Mouse (Mus musculus) kidney, postnatal 4 days (tissue): ENCODE measurements at regions not wholly inside any gene's neighbourhood (a gene's known extent, or its start where the extent isn't known, plus 50 kb on each side); places are given as distances from the start of the nearest gene placed in this dataset.
A peak's percentile ranks its signal among the peaks of the same experiment; 100 is the strongest.

Experiments
- DNase-seq, 2 experiments: peaks; one replicate each; pipeline ENCODE4 v3.0.0; 2021; ENCODE audit warnings: mixed read lengths in 2 of 2

- no peak for DNase-seq
Observed at GRCm38 (mm10) chr10:37694041-37694690, 555.4 kb upstream of the Marcks start.

GRCm38 (mm10) chr10:37692851-37693250, 554.1 kb upstream of the Marcks start:
- DNase-seq = no peak

GRCm38 (mm10) chr10:37691939-37692338, 553.2 kb upstream of the Marcks start:
- no peak for DNase-seq

- no peak for DNase-seq
Observed at GRCm38 (mm10) chr10:37683101-37683500, 544.4 kb upstream of the Marcks start.

GRCm38 (mm10) chr10:37680601-37681000, 541.9 kb upstream of the Marcks start:
- no peak for DNase-seq

GRCm38 (mm10) chr10:37677826-37678225, 539.1 kb upstream of the Marcks start:
- no peak for DNase-seq

GRCm38 (mm10) chr10:37668827-37669226, 530.1 kb upstream of the Marcks start:
- no peak for DNase-seq

- DNase-seq = no peak
Observed at GRCm38 (mm10) chr10:37667031-37667745, 528.5 kb upstream of the Marcks start.

- no peak for DNase-seq
Observed at GRCm38 (mm10) chr10:37666535-37666934, 527.8 kb upstream of the Marcks start.

GRCm38 (mm10) chr10:37637001-37637562, 498.4 kb upstream of the Marcks start:
- DNase-seq = peak; percentile 27 to 31

- no peak for DNase-seq
Observed at GRCm38 (mm10) chr10:37636421-37636820, 497.7 kb upstream of the Marcks start.

GRCm38 (mm10) chr10:37630403-37630802, 491.7 kb upstream of the Marcks start:
- no peak for DNase-seq

GRCm38 (mm10) chr10:37627900-37628299, 489.2 kb upstream of the Marcks start:
- no peak for DNase-seq

GRCm38 (mm10) chr10:37626758-37627201, 488.1 kb upstream of the Marcks start:
- DNase-seq = no peak

GRCm38 (mm10) chr10:37625972-37626757, 487.4 kb upstream of the Marcks start:
- no peak for DNase-seq

- DNase-seq = no peak
Observed at GRCm38 (mm10) chr10:37623041-37623440, 484.3 kb upstream of the Marcks start.

- no peak for DNase-seq
Observed at GRCm38 (mm10) chr10:37618606-37619005, 479.9 kb upstream of the Marcks start.

GRCm38 (mm10) chr10:37617708-37618300, 479.1 kb upstream of the Marcks start:
- peak in 1 of 2 experiments; percentile 3 for DNase-seq

GRCm38 (mm10) chr10:37615926-37616691, 477.4 kb upstream of the Marcks start:
- peak; percentile 3 to 14 for DNase-seq

- DNase-seq = no peak
Observed at GRCm38 (mm10) chr10:37613936-37614335, 475.2 kb upstream of the Marcks start.

GRCm38 (mm10) chr10:37603529-37603928, 464.8 kb upstream of the Marcks start:
- DNase-seq = peak; percentile 25 to 38

GRCm38 (mm10) chr10:37602936-37603335, 464.2 kb upstream of the Marcks start:
- peak in 1 of 2 experiments; percentile 10 for DNase-seq
